14 mouse cellular contexts compared by ENCODE assay signal in the genomic region with DNA sequence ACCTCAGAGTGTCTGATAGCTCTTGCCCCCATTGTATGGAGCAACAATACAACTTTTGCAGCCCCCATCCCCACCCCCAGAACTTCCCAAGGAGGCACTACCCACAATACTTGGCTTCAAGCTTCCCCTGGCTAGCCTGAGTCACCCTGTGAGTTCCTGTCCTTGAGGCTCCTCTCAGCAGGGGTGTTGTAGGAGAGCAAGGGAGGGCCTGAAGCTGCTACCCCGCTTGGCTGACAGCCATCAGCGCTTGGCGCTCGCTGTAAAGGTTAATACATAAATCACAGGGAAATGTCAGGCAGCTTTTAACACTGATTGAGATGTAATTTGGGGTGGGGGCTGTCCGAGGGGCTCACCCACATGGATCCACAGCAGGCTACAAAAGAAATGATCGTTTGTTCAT. TPM values are rescaled to one million over a fixed set of nuclear protein-coding genes. Genes with fewer than 3 reads are reported as not detected.
A peak's percentile ranks its signal among the peaks of the same experiment; 100 is the strongest.
DNase-seq lines count a peak whose midpoint lies in the region; ATAC-seq lines count a peak whose summit lies in the region.
"Had no signal": no experiment of that assay in that cellular context is flagged by ENCODE, and none has a peak within 500 bp of the region (broad histone marks: within the 10 kb centered on the region; RNA-seq: fewer than 3 reads in every experiment).

No protein-coding gene starts in this region.

- no peak for ATAC-seq in hindbrain, embryonic 14.5 days (ENCODE audit: low FRiP score)
- no peak for ATAC-seq in hindbrain, embryonic 11.5 days (ENCODE audit: low FRiP score)
- peak; percentile 56; the same call in 1 of the 2 replicates for ATAC-seq in neural tube, embryonic 13.5 days (ENCODE audit: low read depth)
- ATAC-seq in megakaryocyte progenitor cell, adult 5-6 weeks (replicated peaks; ENCODE audit: poor library complexity): peak; percentile 77
- ATAC-seq: forebrain, embryonic 15.5 days had no signal

- H3K27ac ChIP-seq in hindbrain, embryonic 14.5 days: no peak overlapping the region
- no peak overlapping the region for H3K27ac ChIP-seq in hindbrain, embryonic 11.5 days (ENCODE audit: low read depth, low read length)
- H3K27ac ChIP-seq in neural tube, embryonic 13.5 days (replicated peaks): no peak overlapping the region
- H3K27ac ChIP-seq: forebrain, embryonic 15.5 days; limb, embryonic 15.5 days had no signal

- H3K4me3 ChIP-seq in hindbrain, embryonic 14.5 days (replicated peaks; ENCODE audit: low read length): no peak overlapping the region
- H3K4me3 ChIP-seq in hindbrain, embryonic 11.5 days (ENCODE audit: low read depth, low read length): no peak overlapping the region
- no peak overlapping the region for H3K4me3 ChIP-seq in neural tube, embryonic 13.5 days
- H3K4me3 ChIP-seq: forebrain, embryonic 15.5 days; limb, embryonic 15.5 days had no signal

- H3K36me3 ChIP-seq in hindbrain, embryonic 14.5 days (replicated peaks; ENCODE audit: control insufficient read depth, insufficient read depth): no peaks in the 10 kb centered on the region
- H3K36me3 ChIP-seq in hindbrain, embryonic 11.5 days (ENCODE audit: control insufficient read depth, insufficient read depth, low read length): no peaks in the 10 kb centered on the region
- no peaks in the 10 kb centered on the region for H3K36me3 ChIP-seq in neural tube, embryonic 13.5 days
- H3K36me3 ChIP-seq: forebrain, embryonic 15.5 days; limb, embryonic 15.5 days had no signal

- no peaks in the 10 kb centered on the region for H3K9me3 ChIP-seq in hindbrain, embryonic 14.5 days (ENCODE audit: control insufficient read depth, low read length)
- H3K9me3 ChIP-seq in hindbrain, embryonic 11.5 days (ENCODE audit: control insufficient read depth, low read length): no peaks in the 10 kb centered on the region
- no peaks in the 10 kb centered on the region for H3K9me3 ChIP-seq in neural tube, embryonic 13.5 days
- H3K9me3 ChIP-seq: forebrain, embryonic 15.5 days; limb, embryonic 15.5 days had no signal

- no peaks in the 10 kb centered on the region for H3K27me3 ChIP-seq in hindbrain, embryonic 14.5 days (ENCODE audit: control insufficient read depth, insufficient read depth, low read length)
- no peaks in the 10 kb centered on the region for H3K27me3 ChIP-seq in hindbrain, embryonic 11.5 days (ENCODE audit: control insufficient read depth, insufficient read depth, low read length)
- H3K27me3 ChIP-seq in neural tube, embryonic 13.5 days: no peaks in the 10 kb centered on the region
- H3K27me3 ChIP-seq: forebrain, embryonic 15.5 days; limb, embryonic 15.5 days had no signal

- H3K9ac ChIP-seq in hindbrain, embryonic 14.5 days: no peak overlapping the region
- H3K9ac ChIP-seq in hindbrain, embryonic 11.5 days (ENCODE audit: low read depth, low read length): no peak overlapping the region
- no peak overlapping the region for H3K9ac ChIP-seq in neural tube, embryonic 13.5 days
- H3K9ac ChIP-seq: forebrain, embryonic 15.5 days; limb, embryonic 15.5 days had no signal

- peak; percentile 50 for DNase-seq in hindbrain, embryonic 14.5 days (ENCODE audit: low spot score)
- DNase-seq in hindbrain, embryonic 11.5 days (ENCODE audit: low spot score): no peak
- DNase-seq in neural tube, embryonic 10.5 days (ENCODE audit: extremely low spot score, low spot score): no peak
- peak; percentile 75 for DNase-seq in adrenal gland, postnatal 10 days
- DNase-seq in spleen, postnatal 10 days (ENCODE audit: low spot score in 2 of 2): no peak
- no peak for DNase-seq in right cerebral cortex, postnatal 14 days
- DNase-seq: layer of hippocampus, postnatal 36 days; lung, postnatal 10 days had no signal

- H3K4me2 ChIP-seq in hindbrain, embryonic 14.5 days (replicated peaks): no peak overlapping the region
- H3K4me2 ChIP-seq in hindbrain, embryonic 11.5 days (replicated peaks; ENCODE audit: low read depth, low read length): no peak overlapping the region
- H3K4me2 ChIP-seq in neural tube, embryonic 13.5 days: no peak overlapping the region
- H3K4me2 ChIP-seq: forebrain, embryonic 15.5 days; limb, embryonic 15.5 days had no signal

- WGBS in hindbrain, embryonic 14.5 days: 36% methylated on average over 6 of the region's 6 CpGs
- WGBS in hindbrain, embryonic 11.5 days: 61% methylated on average over 6 of the region's 6 CpGs
- WGBS in neural tube, embryonic 13.5 days: 15% methylated on average over 6 of the region's 6 CpGs

- H3K4me1 ChIP-seq in hindbrain, embryonic 14.5 days (replicated peaks; ENCODE audit: control insufficient read depth, insufficient read depth, low read length): peaks cover 6% of the 10 kb centered on the region; the same call in 1 of the 2 replicates
- no peaks in the 10 kb centered on the region for H3K4me1 ChIP-seq in hindbrain, embryonic 11.5 days (replicated peaks; ENCODE audit: control insufficient read depth, insufficient read depth, low read length)
- peaks cover 10% of the 10 kb centered on the region for H3K4me1 ChIP-seq in neural tube, embryonic 13.5 days (replicated peaks)

RNA-seq across cellular contexts. Expression of a gene that starts 13.5 kb away (rescaled TPM):
- polyA plus RNA-seq in hindbrain, embryonic 14.5 days (2014; fragmentation: Nextera tagmentation; extraction: Ambion mirVana): 1.3 TPM in 1 of 2 replicates, not detected in the other
- polyA plus RNA-seq in hindbrain, embryonic 11.5 days (2014; fragmentation: Nextera tagmentation; extraction: Ambion mirVana): 0.40 TPM in 1 of 2 replicates, not detected in the other
- polyA plus RNA-seq in neural tube, embryonic 13.5 days (2015; fragmentation: Nextera tagmentation; extraction: Ambion mirVana): not detected in 2 replicates
- not detected for total RNA-seq in adrenal gland, postnatal 10 days (2021)
- total RNA-seq in megakaryocyte progenitor cell, adult 5-6 weeks (2015): not detected in 2 replicates
- total RNA-seq in megakaryocyte progenitor cell, adult 5-6 weeks (2017): not detected in 2 replicates
- total RNA-seq: layer of hippocampus, postnatal 36 days had no signal
- polyA plus RNA-seq: embryonic facial prominence, embryonic 11.5 days; forebrain, embryonic 15.5 days; gonadal fat pad, adult 2 months; limb, embryonic 15.5 days had no signal

Comparison
In these comparisons a context has a peak if more than half of its experiments do, and no peak if none do; other contexts are left out.
1. DNase-seq: peak in hindbrain, embryonic 14.5 days (single experiment) and adrenal gland, postnatal 10 days (single experiment); none in hindbrain, embryonic 11.5 days (single experiment), neural tube, embryonic 10.5 days (single experiment), spleen, postnatal 10 days (0 of 2) and right cerebral cortex, postnatal 14 days (single experiment).
2. ATAC-seq: peak in neural tube, embryonic 13.5 days (single experiment) and megakaryocyte progenitor cell, adult 5-6 weeks (single experiment); none in hindbrain, embryonic 14.5 days (single experiment) and hindbrain, embryonic 11.5 days (single experiment).